Mouse (Mus musculus) mature B cell (primary cell): ENCODE results near the gene Vps13c.

Experiments
- in situ Hi-C: fragments of 300-500 bp; cut with MboI; formaldehyde crosslinking; loops from 2 replicates; pipeline ENCODE4 v1.14.3; 2019

Gene Vps13c

DNA sequence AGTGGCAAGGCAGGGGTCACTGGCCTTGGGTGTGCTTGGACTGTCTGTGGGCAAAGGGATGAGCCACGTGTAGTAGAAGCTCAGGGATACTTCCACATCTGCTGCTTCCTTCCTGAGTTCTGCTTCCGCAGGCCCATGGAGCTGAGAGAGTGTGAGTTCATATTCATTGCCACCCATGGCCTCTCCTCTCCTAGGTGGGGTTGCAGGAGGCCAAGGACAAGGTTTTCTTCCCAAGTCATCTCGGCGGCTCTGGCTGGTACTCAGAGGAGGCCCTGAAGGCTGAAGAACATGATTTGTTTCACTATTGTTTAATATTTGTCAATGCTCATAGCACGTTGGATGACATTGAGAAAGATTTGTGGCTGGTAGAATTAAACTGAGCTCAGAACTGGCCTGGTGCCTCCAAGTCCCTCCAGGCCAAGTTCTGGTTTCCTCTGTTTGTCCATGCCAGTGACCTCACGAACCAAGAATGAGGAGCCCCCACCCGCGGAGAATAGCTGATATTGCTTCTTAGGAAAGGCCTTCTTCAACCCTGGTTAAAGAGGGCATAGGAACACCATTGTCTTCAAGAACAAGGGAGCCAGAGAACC is 180.7 kb downstream of the Vps13c start:
- in situ Hi-C loops = no loop called here

DNA sequence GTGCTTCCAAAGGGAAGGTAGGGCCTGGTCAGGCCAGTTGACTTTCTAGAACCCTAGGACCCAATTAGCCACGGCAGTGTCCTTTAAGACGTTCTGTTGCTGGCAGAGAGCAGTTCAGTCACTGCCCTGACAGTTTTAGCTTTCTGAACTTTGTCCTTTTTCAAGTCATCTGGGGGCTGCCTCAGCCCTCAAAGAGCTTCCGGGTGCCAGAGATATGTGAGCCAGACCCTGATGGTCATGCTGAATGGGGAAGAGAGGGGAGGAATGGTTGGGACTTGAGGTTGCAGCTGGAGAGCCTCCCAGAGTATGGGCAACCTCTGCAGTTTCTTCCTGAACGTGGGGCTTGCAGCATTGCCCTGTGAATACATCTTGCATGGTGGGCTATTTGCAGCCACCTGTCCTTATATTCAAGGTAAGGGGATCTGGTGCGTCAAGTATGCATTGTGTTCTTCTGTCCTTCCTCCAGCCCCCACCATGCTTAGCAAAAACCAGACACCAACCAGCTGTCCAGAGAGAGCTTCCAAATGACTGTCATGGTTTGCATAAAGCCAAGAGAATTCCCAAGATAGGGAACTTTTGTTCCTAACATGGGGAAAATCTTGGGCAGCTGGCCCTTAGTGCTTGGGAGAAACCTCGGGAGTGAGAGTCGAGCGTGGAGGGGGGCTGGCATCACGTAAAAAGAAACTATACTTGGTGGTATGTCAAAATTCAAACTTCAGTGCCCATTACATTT is 182.3 kb downstream of the Vps13c start:
- in situ Hi-C loops = no loop called here

DNA sequence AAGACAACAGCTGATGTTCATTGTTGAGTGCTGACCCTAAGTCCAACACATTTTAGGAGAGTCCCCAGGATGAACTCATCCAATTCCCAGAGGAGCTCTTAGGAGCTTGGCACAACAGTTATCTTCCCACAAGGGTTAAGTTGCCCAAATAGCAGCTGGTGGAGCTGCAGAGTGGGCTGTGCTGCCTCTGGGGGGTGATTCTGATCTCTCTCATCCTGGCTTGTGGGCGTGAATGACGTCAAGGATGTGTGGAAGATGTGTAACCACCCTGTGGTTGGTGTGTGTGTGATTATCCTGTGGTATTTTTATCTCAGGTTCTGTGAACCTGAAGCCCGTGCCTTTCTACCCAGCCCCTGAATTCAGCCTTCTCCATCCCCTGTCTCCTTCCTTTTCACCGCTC is 188.4 kb downstream of the Vps13c start:
- in situ Hi-C loops = no loop called here

DNA sequence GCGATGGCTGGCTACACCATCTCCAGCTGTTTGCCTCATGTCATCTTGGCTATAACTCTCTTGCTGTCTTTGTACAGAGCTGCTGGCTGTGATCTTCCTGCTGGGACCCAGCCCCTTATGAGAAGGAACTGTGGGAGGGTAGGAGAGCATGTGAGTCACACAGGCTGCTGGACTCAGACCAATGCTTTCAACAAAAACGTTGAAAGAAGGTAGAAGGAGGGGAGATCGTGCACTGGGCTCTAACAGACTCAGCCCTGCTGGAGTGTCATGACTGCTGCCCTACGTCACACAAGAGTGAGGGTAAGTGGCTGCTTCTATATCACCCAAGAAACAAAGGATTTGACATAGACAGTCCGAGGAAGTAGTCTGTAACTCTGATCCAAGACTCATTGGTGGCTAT is 193.6 kb downstream of the Vps13c start:
- in situ Hi-C loops = no loop called here
